Mouse (Mus musculus) small intestine, adult 2 months (tissue): ENCODE measurements around the gene Rhot1.

ENCODE experiments used
- CTCF ChIP-seq: fragments of 200-500 bp; IDR thresholded peaks from 2 replicates; pipeline ENCODE4 v1.5.1; 2012; ENCODE audit warnings: low read depth, mild to moderate bottlenecking, control low read depth, inconsistent platforms, low read length, moderate library complexity, mixed read lengths; ENCODE audit not compliant: insufficient replicate concordance, insufficient read length; ENCODE audit errors: extremely low read depth
- POLR2A ChIP-seq: fragments of 200-500 bp; IDR thresholded peaks from 2 replicates; pipeline ENCODE4 v1.6.1; 2012; ENCODE audit warnings: low read depth, mild to moderate bottlenecking, control low read depth, inconsistent platforms, low read length, moderate library complexity

- TF ChIP-seq CTCF (no peak), POLR2A (no peak)
Measured at GRCm38 (mm10) chr11:80302046-80302390, 93.2 kb downstream of the Rhot1 start.
